Comparison of ENCODE assay signal across 7 mouse cellular contexts in the genomic region with DNA sequence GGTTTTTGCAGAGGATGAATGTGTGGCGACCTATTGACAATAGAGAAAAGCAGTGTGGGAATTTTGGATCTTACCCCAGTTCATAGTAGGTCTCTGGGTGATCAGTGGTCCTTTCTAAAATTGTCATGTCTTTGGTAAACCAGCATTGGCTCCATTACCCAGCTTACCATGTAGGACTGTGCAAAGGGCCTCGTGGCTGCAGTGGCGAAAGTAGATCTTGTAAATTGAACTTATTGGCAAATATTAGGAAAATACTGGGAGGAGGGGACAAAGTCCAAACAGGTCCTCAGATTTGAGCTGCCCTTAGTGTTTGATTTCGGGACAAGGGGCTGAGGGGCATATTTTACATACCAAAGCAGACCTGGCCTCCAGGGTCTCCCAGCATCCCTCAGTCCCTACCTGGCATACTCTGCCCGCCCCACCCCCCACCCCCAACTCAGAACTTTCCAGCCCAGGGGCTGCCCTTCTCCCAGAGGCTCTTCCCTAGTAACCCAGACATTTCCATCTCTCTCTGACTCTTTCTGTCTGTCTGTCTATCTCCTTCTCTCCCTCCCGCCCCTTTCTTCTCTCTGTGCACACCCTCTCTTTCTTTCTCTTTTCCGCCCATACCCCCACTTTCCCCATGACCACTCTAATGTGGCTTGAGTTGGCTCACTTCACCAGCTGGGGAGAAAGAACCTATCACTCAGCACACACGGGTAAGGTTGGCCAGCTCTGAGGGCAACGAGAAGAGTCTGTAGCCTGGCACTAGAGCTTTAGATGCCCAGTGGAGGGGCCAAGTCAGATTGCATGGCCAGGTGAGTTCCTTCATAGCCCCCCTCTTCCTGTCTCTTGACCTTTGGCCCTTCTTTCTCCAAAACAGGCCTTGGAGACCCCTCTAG. TPM values are rescaled to one million over a fixed set of nuclear protein-coding genes. Genes with fewer than 3 reads are reported as not detected.
A peak's percentile ranks its signal among the peaks of the same experiment; 100 is the strongest.
DNase-seq lines count a peak whose midpoint lies in the region; ATAC-seq lines count a peak whose summit lies in the region.

No protein-coding gene starts in this region.

- no peak overlapping the region for H3K4me3 ChIP-seq in hindbrain, embryonic 10.5 days
- no peak overlapping the region for H3K4me3 ChIP-seq in hindbrain, embryonic 16.5 days (ENCODE audit: low read length)
- no peak overlapping the region for H3K4me3 ChIP-seq in neural tube, embryonic 11.5 days (ENCODE audit: low read depth, low read length)
- no peak overlapping the region for H3K4me3 ChIP-seq in limb, embryonic 10.5 days

- no peak for ATAC-seq in hindbrain, embryonic 16.5 days
- ATAC-seq in neural tube, embryonic 11.5 days (ENCODE audit: insufficient read depth, low FRiP score, low TSS enrichment): no peak

- H3K9me3 ChIP-seq in hindbrain, embryonic 10.5 days: no peaks in the 10 kb centered on the region
- H3K9me3 ChIP-seq in hindbrain, embryonic 16.5 days (ENCODE audit: control insufficient read depth, low read length): no peaks in the 10 kb centered on the region
- H3K9me3 ChIP-seq in neural tube, embryonic 11.5 days (ENCODE audit: control insufficient read depth, low read length): no peaks in the 10 kb centered on the region
- H3K9me3 ChIP-seq in limb, embryonic 10.5 days (replicated peaks): no peaks in the 10 kb centered on the region

- H3K9ac ChIP-seq in hindbrain, embryonic 16.5 days (ENCODE audit: low read depth, low read length): no peak overlapping the region
- no peak overlapping the region for H3K9ac ChIP-seq in neural tube, embryonic 11.5 days (ENCODE audit: low read length)

- 73% methylated on average over 9 of the region's 9 CpGs for WGBS in hindbrain, embryonic 10.5 days
- WGBS in hindbrain, embryonic 16.5 days: 68% methylated on average over 8 of the region's 9 CpGs
- WGBS in neural tube, embryonic 11.5 days: 72% methylated on average over 9 of the region's 9 CpGs
- WGBS in limb, embryonic 10.5 days: 78% methylated on average over 9 of the region's 9 CpGs

- H3K27ac ChIP-seq in hindbrain, embryonic 10.5 days: peak overlapping the region; percentile 77
- no peak overlapping the region for H3K27ac ChIP-seq in hindbrain, embryonic 16.5 days (ENCODE audit: low read depth, low read length)
- H3K27ac ChIP-seq in neural tube, embryonic 11.5 days (ENCODE audit: low read depth, low read length): 0 out of 2 replicates have a peak overlapping the region, but pooled peaks have one; percentile 20
- H3K27ac ChIP-seq in limb, embryonic 10.5 days: peak overlapping the region; percentile 53

- peaks cover 41% of the 10 kb centered on the region for H3K36me3 ChIP-seq in hindbrain, embryonic 10.5 days
- peaks cover 18% of the 10 kb centered on the region for H3K36me3 ChIP-seq in hindbrain, embryonic 16.5 days (ENCODE audit: control insufficient read depth, insufficient read depth, low read length)
- H3K36me3 ChIP-seq in neural tube, embryonic 11.5 days (ENCODE audit: control insufficient read depth, insufficient read depth, low read length): peaks cover 4% of the 10 kb centered on the region; the same call in 1 of the 2 replicates
- peaks cover 56% of the 10 kb centered on the region for H3K36me3 ChIP-seq in limb, embryonic 10.5 days

- no peaks in the 10 kb centered on the region for H3K27me3 ChIP-seq in hindbrain, embryonic 10.5 days (ENCODE audit: insufficient read depth, poor library complexity, severe bottlenecking)
- H3K27me3 ChIP-seq in hindbrain, embryonic 16.5 days (replicated peaks; ENCODE audit: control insufficient read depth, insufficient read depth, low read length): no peaks in the 10 kb centered on the region
- no peaks in the 10 kb centered on the region for H3K27me3 ChIP-seq in neural tube, embryonic 11.5 days (ENCODE audit: control insufficient read depth, insufficient read depth, low read length)
- no peaks in the 10 kb centered on the region for H3K27me3 ChIP-seq in limb, embryonic 10.5 days (ENCODE audit: low read depth, poor library complexity, severe bottlenecking)

- DNase-seq in hindbrain, embryonic 10.5 days (ENCODE audit: low spot score): no peak
- no peak for DNase-seq in neural tube, embryonic 11.5 days (ENCODE audit: low spot score)
- no peak for DNase-seq in neural tube, embryonic 10.5 days (ENCODE audit: extremely low spot score, low spot score)
- no peak for DNase-seq in limb, embryonic 10.5 days (ENCODE audit: low spot score)
- no peak for DNase-seq in layer of hippocampus, adult 11-12 months (ENCODE audit: low spot score)
- no peak for DNase-seq in urinary bladder, postnatal 4 days (ENCODE audit: low spot score in 2 of 2)

- no peak overlapping the region for H3K4me2 ChIP-seq in hindbrain, embryonic 16.5 days (ENCODE audit: low read length)
- H3K4me2 ChIP-seq in neural tube, embryonic 11.5 days (ENCODE audit: low read depth): no peak overlapping the region

- H3K4me1 ChIP-seq in hindbrain, embryonic 10.5 days (replicated peaks): peaks cover 60% of the 10 kb centered on the region
- H3K4me1 ChIP-seq in hindbrain, embryonic 16.5 days (ENCODE audit: control insufficient read depth, insufficient read depth, low read depth, low read length): peaks cover 37% of the 10 kb centered on the region
- 0 out of 2 replicates have a peak, but pooled peaks cover 4% of the 10 kb centered on the region for H3K4me1 ChIP-seq in neural tube, embryonic 11.5 days (ENCODE audit: control insufficient read depth, insufficient read depth, low read length)
- H3K4me1 ChIP-seq in limb, embryonic 10.5 days: peaks cover 21% of the 10 kb centered on the region

RNA-seq across cellular contexts. Expression of gene Tnk2, which starts 23.2 kb away (rescaled TPM):
- polyA plus RNA-seq in hindbrain, embryonic 10.5 days (2016; fragmentation: Nextera tagmentation; extraction: Ambion mirVana): 7.8 and 8.4 TPM in 2 replicates
- 19.3 and 22.6 TPM in 2 replicates for polyA plus RNA-seq in hindbrain, embryonic 16.5 days (2015; fragmentation: Nextera tagmentation; extraction: Ambion mirVana)
- polyA plus RNA-seq in neural tube, embryonic 11.5 days (2014; fragmentation: Nextera tagmentation; extraction: Ambion mirVana): 7.0 and 8.6 TPM in 2 replicates
- 11.2 and 12.0 TPM in 2 replicates for polyA plus RNA-seq in limb, embryonic 10.5 days (2016; fragmentation: Nextera tagmentation; extraction: Ambion mirVana)

RNA-seq across cellular contexts. Expression of gene Tfrc, which starts 58.2 kb away (rescaled TPM):
- 42.5 and 69.9 TPM in 2 replicates for polyA plus RNA-seq in hindbrain, embryonic 10.5 days (2016; fragmentation: Nextera tagmentation; extraction: Ambion mirVana)
- polyA plus RNA-seq in hindbrain, embryonic 16.5 days (2015; fragmentation: Nextera tagmentation; extraction: Ambion mirVana): 26.3 and 36.5 TPM in 2 replicates
- 66.9 and 67.9 TPM in 2 replicates for polyA plus RNA-seq in neural tube, embryonic 11.5 days (2014; fragmentation: Nextera tagmentation; extraction: Ambion mirVana)
- polyA plus RNA-seq in limb, embryonic 10.5 days (2016; fragmentation: Nextera tagmentation; extraction: Ambion mirVana): 55.9 and 56.9 TPM in 2 replicates
